Mouse (Mus musculus): ENCODE data around the gene Hoxa6.

Hoxa6 gene

DNA sequence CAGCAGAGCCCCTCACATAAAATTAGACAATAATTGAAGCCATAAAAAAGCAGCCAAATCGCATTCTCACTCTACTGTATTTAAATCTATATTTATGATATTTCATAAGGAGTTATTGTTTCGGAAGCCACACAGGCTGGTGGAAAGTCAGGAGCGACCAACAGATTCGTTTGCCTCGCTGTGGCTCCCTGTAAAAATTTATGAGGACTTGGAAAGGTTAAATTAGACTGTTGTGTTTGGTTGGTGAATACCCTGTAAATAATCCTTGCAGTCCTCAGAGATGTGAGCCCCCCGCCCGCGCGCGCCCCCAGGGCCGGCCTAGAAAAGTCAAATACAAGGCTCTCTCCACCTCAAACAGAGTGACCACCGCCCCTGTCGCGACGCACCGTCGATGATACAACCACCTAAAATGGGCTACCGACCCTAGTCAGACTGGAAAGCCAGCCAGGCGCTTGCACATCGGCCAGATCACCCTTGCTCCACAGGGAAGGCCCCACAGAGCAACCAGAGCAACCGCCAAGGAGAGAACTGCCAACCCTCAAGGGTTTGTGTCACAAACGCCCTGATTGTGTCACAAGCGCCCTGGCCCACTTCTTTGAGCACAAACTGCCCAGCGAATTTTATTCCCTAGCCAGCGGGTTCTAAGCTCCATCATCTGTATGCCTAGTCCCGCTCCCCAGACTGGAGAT is 18.2 kb upstream of the Hoxa6 start:
- DNase-seq (ENCODE audit: low spot score) = no peak

- no peak for DNase-seq (ENCODE audit: low spot score)
These were observed 17.4 kb upstream of the Hoxa6 start for GRCm38 (mm10) chr6:52225612-52226568.

GRCm38 (mm10) chr6:52224895-52225611 is 16.5 kb upstream of the Hoxa6 start:
- no peak for DNase-seq (ENCODE audit: low spot score)

DNA sequence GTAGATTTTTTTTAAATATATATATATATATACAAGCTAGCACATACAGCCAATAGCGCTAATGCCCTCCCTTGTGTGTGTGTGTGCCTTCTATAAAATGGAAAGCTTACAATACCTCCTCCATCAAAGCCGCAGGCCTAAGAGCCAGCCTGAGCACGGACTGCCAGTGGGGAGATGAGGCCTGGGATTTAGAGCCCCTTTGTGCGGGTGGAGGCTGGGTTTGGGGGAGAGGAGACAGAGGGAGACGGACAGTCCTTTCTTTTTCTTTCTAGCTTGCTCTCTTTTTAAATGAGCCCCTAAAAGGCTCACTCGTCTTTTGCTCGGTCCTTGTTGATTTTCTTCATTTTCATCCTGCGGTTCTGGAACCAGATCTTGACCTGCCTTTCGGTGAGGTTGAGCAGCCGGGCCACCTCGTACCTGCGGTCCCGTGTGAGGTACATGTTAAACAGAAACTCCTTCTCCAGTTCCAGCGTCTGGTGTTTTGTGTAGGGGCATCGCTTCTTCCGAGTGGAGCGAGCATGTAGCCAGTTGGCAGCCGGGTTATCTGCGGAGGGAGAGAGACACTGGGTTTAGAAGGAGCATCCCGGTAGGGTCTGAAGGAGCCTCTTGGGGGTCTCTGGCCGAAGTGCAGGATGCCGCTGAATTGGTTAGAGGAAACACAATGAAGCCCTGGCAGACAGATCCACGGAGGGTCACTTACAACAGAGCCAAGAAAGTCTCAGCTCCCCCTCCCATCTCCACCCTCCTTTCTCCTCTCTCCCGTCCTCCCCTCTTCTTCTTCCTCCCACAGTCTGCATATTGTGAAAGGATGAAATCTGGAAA is 15.6 kb upstream of the Hoxa6 start:
- no peak for DNase-seq (ENCODE audit: low spot score)

GRCm38 (mm10) chr6:52222729-52223128 is 14.2 kb upstream of the Hoxa6 start:
- DNase-seq (ENCODE audit: low spot score) = no peak

- DNase-seq (ENCODE audit: low spot score) = no peak
These were observed 13.6 kb upstream of the Hoxa6 start for GRCm38 (mm10) chr6:52221993-52222685.

DNA sequence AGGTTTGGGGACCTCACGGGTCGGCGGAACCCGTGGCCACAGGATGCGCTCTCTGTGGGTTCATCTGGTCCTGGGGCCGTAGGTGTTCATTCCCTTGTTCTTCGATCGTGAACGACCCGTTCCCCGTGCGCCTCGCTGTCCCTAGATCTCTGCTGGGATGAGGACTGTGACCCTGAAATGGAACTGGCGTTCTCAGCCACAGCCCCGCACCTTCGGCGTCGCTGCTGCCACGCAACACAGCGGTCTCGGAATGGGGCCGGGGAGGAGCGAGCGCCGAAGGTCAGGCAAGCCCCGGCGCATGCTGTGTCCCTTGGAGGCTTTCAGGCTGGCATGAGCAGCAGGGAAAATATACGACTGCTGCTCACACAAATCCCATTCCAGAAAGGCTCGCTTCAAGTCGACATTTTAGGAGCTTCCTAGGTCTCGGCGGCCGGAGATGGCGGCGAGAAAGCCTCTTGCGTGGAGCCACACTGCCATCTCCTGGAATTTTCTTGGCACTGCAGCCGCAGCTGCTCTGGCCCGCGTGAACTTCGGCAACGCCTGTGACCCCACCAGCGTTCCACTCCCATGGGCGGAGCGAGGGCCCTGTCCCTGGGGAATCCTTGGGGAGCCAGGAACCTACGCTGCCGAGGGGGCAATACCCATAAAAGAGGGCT is 12.9 kb upstream of the Hoxa6 start, which contains the start of gene Hoxa7:
Gene Hoxa7 (minus strand): TSS at position 518 of the 656 bp plus-strand sequence.
- DNase-seq (ENCODE audit: low spot score) = peak; percentile 65

GRCm38 (mm10) chr6:52220865-52221310 is 12.4 kb upstream of the Hoxa6 start:
- no peak for DNase-seq (ENCODE audit: low spot score)

GRCm38 (mm10) chr6:52220003-52220864 is 11.7 kb upstream of the Hoxa6 start:
- no peak for DNase-seq (ENCODE audit: low spot score)

DNA sequence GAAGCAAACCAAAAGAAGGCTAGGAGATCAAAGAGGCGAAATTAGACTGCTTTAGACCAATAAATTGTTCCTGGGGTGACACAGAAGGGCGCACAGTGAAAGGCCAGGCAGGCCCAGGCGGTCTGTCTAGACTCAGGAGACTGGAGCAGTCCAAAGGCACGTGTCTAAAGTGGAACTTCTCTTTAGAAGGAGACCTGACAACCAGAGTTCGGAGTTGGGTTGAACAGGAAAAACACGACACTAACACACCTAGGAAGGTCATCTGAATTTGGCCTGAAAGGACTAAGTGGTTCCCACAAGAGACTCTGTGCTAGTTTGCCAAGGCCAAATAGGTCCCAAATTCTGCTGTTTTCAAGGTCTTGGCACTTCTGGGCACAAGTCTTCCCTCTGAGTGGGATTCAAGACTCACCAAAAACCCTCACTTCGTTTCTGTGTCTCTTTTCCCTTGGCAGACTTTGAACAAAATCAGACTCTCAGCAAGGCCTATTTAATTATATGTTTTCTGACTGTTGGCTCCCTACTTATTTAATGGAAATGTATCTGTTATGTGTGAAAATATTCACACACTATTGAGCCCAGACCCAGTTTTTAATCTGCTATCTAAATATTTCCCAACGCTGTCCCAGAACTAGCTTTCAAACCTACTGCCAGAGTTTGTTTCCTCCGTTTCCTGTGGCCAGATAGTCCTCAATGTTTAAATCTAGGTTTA is 10.9 kb upstream of the Hoxa6 start:
- DNase-seq (ENCODE audit: low spot score) = no peak

- DNase-seq (ENCODE audit: low spot score) = no peak
These were observed 10.2 kb upstream of the Hoxa6 start for GRCm38 (mm10) chr6:52218643-52219215.

DNA sequence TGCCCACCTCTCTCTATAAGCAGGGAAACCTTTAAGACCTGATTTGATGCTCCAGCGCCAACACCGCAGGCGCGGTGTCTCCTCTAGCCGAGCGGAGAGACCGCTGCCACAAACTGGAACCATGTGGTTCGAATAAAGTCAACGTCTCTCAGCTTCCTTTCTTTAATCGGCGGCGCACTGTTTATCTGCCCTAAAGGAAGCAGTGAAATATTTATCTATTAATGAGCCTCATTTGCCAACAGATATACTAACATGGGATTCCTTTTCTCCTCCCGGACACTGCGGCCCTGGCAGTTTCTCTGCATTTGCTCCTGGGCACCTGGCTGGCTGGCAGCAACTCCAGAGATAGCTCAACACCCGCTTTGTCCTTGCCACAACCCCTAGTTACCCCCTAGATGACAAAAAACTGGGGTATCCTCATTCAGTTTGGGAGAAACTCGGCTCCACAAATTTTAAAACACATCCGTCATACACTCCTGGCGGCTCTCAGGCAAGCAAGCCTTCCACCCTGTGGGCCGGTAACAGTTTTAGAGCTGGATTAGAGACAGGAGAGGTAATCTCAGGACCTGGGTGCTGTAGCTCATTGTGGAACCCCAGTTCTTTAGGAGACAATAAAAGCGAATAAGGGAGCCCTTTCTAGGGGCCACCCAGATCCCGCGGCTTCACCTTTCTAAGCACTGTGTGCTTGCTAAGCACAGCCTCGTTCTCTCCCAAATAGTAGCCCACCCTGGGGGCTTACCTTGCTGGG is 9.5 kb upstream of the Hoxa6 start:
- no peak for DNase-seq (ENCODE audit: low spot score)

- DNase-seq (ENCODE audit: low spot score) = no peak
These were observed 8.9 kb upstream of the Hoxa6 start for GRCm38 (mm10) chr6:52217459-52217768.

GRCm38 (mm10) chr6:52216691-52217458 is 8.4 kb upstream of the Hoxa6 start:
- DNase-seq (ENCODE audit: low spot score) = no peak

- DNase-seq (ENCODE audit: low spot score) = no peak
These were observed 7.4 kb upstream of the Hoxa6 start for GRCm38 (mm10) chr6:52215771-52216535.

DNA sequence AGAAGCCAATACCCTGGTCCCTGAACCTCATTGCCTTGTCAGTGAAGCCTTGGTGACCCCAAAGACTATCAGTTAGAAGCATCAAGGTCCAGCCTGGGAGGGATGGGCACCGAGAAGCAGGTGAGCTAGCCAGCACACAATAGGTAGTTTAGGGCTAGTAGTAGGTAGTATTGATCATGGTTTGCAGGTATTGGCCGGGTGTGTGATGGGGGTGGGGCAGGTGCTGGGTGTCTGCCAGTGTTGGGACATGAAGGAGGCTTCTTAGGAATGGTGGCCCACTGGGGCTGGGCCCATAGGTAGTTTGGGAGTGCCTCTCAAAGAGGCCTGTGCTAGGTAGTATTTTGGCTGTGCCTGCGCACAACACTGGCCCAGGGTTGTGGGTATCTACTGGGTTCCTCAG is 6.5 kb upstream of the Hoxa6 start:
- no peak for DNase-seq (ENCODE audit: low spot score)

All from ovary, adult 18-20 months (tissue).